Mouse (Mus musculus) cerebellum, postnatal 36 days (tissue): ENCODE measurements around the gene Tnk1.

Source experiments
- DNase-seq, 2 experiments: peaks; one replicate each; pipeline ENCODE4 v3.0.0; 2021 to 2022; ENCODE audit warnings: mixed read lengths in 2 of 2

Gene Tnk1

DNA sequence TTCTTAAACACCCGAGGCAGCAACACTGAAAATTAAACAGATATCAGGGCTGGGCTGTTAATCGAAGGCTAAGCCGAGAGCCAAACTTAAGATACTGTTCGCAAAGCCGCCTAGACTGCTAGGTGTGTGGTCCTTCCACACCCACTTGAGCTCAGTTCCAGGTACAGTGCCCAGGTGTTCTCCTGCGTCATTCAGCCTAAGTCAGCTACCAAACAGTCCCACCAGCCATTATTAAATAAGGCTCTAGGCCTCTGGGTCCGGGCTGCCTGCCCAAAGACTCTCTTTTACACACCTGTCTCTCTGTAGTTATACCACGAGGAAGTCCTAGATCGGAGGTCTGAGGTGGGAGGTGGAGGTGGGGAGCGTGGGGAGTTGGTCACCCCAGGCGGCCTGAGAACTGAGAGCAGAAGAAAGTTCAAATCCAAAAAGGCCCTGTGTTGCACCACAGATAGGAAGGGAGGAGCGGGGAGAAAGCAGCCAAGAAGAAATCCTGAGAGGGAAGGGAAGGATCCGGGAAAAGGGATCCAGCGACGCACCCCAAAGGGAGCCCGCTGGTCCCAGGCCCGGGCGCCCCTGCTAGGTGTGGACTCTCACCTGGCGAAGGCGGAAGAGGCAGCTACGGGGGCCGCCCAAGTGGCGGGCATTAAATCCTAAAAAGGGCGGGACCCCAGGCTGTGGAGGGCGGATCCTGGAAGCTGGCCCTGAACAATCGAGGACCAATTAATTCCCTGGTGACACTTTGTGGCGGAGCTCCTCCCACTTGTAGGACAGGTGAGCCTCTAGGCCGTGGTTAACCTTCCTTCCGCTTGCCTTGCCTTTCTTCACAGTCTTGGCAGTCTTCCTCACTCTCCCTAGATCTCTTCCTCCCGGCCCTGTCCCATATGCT lies at the start of gene Tnk1:
Tnk1 (minus strand) TSS at position 618 of the 886 bp plus-strand sequence.
- no peak for DNase-seq

- no peak for DNase-seq
Measured at GRCm38 (mm10) chr11:69904311-69904710, 45.8 kb upstream of the Tnk1 start.

- DNase-seq: no peak
Measured at GRCm38 (mm10) chr11:69902972-69903371, 44.4 kb upstream of the Tnk1 start.

DNA sequence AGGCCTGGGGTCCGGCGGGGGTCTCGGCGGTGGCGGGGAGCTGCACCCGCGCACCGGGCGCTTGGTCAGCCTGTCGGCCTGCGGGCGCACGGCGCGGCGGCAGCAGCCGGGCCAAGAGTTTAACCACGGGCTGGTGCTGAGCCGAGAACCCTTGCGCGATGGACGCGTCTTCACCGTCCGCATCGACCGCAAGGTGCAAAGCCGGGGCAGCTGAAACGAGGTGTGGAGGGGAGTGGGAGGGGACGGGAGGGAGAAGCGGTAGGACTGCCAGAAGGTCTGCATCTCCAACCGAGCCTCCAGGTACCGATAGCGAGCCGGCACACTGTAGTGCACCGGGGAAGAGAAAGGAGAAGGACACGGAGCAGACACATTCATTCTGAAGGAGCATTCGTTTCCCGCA lies 43.5 kb upstream of the Tnk1 start:
- DNase-seq: peak in 1 of 2 experiments; percentile 41

GRCm38 (mm10) chr11:69901406-69901846 lies 42.9 kb upstream of the Tnk1 start:
- peak; percentile 94 to 95 for DNase-seq

GRCm38 (mm10) chr11:69900471-69901405 lies 42.2 kb upstream of the Tnk1 start, which contains the start of the genes 2810408A11Rik and Neurl4:
TSS of gene 2810408A11Rik (minus strand) at chr11:69900987.
TSS of gene Neurl4 (plus strand) at chr11:69901072.
- peak; percentile 85 to 87 for DNase-seq

GRCm38 (mm10) chr11:69899870-69900269 lies 41.3 kb upstream of the Tnk1 start:
- no peak for DNase-seq

GRCm38 (mm10) chr11:69895291-69895690 lies 36.8 kb upstream of the Tnk1 start, which contains the start of gene Acap1:
TSS of gene Acap1 (minus strand) at chr11:69895539.
- no peak for DNase-seq

DNA sequence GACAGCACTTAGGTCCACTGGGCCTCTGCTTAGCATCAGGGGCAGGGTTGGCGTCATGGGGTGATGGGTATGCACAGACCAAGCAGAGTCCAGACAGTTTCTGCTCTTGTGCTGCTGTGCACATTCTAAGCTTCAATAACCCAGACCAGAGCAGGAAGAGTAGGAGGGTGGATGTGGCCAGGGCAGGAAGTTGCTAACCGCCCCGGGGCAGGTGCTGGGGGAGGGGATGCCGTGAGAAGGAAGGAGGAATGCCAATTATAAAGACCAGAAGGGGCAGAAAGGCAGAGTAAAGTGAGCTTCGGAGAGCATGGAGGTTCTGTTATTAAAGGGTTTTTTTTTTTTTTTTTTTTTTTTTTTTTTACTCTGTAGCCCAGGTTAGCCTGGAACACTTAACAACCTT lies 36.1 kb upstream of the Tnk1 start:
- DNase-seq: no peak

DNA sequence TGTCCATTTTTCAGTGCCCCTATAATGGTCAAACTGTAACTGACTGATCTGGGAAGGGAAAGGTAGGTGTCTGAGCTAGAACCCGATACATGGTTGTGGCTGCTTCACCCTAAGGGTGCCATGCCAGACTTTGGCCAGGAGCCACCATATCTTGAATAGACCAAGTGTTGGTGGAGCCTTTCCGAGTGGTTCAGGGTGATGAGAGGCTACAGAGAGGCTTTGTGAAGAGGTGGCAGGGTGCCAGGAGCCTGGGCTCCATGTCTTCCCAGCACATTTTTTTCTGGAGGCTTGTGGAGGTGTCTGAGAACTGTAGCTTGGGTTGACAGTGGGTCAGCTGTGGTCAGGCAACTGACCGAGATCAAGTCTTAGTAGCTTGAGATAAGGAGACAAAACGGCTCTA lies 33.0 kb upstream of the Tnk1 start:
- no peak for DNase-seq

- DNase-seq: no peak
Measured at GRCm38 (mm10) chr11:69886907-69887635, 28.5 kb upstream of the Tnk1 start.

- no peak for DNase-seq
Measured at GRCm38 (mm10) chr11:69884663-69885062, 26.1 kb upstream of the Tnk1 start.

GRCm38 (mm10) chr11:69884240-69884639 lies 25.7 kb upstream of the Tnk1 start:
- no peak for DNase-seq

- DNase-seq: no peak
Measured at GRCm38 (mm10) chr11:69883527-69884151, 25.1 kb upstream of the Tnk1 start.

GRCm38 (mm10) chr11:69883066-69883465 lies 24.5 kb upstream of the Tnk1 start:
- DNase-seq: peak; percentile 41 to 45

DNA sequence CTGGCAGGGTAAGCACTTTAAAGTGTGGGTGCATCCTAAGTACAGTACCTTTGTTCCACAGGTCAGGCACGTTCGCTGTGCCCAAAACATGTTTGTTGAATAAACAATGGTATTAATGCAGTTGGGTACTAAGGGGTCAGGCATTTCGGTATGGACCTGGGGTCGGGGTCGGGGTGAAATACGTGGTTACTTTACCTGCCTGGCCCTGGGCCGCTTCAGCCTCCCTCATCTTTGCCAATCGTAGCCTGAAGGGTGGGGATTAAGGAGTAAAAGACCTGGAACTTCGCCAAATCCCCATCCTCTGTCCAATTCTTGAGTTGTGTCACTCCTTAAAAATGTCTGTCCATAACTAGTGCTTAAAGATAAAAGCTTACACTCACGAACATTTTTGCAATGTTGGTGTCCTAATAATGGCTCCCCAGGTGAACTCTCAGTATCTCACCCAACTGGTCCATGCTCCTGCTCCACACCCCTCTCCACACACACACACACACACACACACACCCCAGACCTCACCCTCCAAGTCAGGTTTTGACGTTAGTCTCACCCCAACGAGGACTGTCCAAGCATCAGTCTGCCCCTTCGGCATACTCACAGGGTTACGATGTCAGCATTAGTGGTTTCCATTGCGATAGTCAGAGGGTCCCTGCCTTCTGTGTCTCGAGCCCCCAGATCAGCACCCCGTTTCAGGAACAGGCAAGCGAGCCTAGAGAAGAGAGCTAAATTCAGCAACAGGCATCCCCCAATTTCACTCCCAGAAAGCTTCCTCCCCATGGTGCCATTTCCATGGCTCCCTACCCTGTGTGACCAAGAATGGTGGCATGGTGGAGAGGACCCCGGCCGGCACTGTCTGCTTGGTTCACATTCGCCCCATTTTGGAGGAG lies 23.5 kb upstream of the Tnk1 start:
- no peak for DNase-seq

GRCm38 (mm10) chr11:69880853-69881603 lies 22.5 kb upstream of the Tnk1 start, which contains the start of gene Kctd11:
TSS of gene Kctd11 (minus strand) at chr11:69881406.
- DNase-seq: peak; percentile 69 to 81

GRCm38 (mm10) chr11:69880506-69880852 lies 21.9 kb upstream of the Tnk1 start:
- DNase-seq: peak; percentile 63 to 64

DNA sequence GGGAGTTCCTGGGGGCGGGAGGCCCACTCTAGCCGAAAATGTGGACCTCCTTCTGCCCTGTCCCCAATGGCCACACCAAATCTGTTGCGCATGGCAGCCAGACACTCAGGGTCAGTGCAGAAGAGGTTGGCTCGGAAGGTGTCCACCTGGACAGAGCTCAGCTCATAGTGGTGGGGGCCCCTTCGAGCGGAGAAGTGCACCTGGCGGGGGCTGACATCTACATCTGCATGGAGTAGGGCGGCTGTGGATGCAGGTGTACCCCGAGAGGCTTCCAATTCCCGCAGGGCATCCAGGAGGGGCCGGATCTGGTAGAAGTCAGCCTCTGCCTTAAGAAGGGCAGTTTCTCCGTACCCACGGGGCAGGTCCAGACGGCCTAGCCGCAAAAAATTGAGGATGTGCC lies 21.2 kb upstream of the Tnk1 start:
- no peak for DNase-seq

DNA sequence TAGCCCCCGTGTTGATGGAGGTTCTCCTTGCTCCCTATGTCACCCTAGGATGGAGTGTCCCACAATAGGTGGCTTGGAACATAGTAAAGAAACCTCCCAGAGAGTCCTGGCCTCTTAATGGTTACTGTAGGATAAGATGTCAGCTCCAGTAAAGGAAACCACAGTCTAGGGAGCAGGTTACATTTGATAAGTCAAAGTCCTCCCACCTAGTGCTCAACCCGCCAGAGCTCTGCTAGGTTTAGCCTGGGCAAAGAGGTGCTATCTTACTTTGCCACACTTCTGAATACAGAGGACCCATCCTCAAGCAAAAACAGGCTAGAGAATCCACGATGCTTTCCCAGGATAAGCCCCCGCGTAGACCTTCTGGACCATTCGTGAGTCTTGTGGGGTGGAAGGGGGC lies 20.4 kb upstream of the Tnk1 start:
- DNase-seq: no peak
